ENCODE assay signal across 7 mouse cellular contexts in the genomic region with DNA sequence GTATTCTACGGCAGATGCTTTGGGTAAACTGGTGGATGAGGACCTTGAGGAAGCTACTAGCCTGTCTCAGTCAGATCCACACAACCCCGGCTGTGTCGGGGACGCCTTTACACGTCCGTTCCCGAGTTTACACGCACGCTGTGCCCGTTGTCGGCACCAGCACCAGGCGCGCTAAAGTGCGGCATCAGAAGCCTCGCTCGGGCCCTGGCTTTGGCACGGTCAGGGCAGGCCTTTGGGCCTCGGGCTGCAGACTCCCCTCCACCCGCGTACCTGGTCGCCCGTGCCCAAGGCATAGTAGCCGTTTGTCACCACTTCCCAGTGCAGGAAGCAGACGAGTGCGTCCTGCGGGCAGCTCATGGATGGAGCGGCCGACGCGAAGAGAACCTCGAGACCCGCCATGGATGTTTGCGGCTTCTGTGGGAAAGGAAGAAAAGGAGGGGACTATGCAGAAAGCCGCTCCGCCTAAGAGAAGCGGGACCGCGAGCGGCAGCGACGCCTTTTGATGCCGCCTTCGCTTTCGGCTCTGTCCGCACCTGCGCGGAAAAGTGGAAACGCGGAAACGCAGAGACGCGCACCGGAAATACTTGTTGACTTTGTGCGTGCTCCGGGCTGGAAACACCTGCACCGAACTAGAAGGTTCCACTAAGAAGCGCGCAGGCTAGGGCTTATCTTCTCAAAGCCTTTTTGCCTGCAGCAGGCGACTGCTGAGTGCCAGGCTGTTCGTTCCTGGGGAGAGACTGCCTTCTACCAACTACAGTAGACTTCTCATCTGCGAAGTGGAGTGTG. TPM values are rescaled to one million over a fixed set of nuclear protein-coding genes. Genes with fewer than 3 reads are reported as not detected.
DNase-seq lines count a peak whose midpoint lies in the region; ATAC-seq and TF ChIP-seq lines count a peak whose summit lies in the region.

No protein-coding gene starts in this region.

- intact Hi-C loops in left cerebral cortex, postnatal 4 days (cut with DNase I): loop anchor here (10.0 kb wide), 1 partner anchor 254 kb away; the partner anchor contains the start of gene Slc52a3

- H3K27me3 ChIP-seq in intestine, postnatal 0 days (replicated peaks; ENCODE audit: control insufficient read depth, insufficient read depth, low read length): no peaks in the 10 kb centered on the region
- H3K27me3 ChIP-seq in midbrain, embryonic 12.5 days: peaks cover 12% of the 10 kb centered on the region; the same call in 1 of the 2 replicates
- no peaks in the 10 kb centered on the region for H3K27me3 ChIP-seq in small intestine, adult 2 months (ENCODE audit: control insufficient read depth, insufficient read depth, low read length)

- H3K4me3 ChIP-seq in intestine, postnatal 0 days (ENCODE audit: low read depth, low read length): peak overlapping the region; percentile 80
- H3K4me3 ChIP-seq in midbrain, embryonic 12.5 days: peak overlapping the region; percentile 81
- H3K4me3 ChIP-seq in small intestine, adult 2 months (ENCODE audit: low read depth, low read length): peak overlapping the region; percentile 72

- H3K9me3 ChIP-seq in intestine, postnatal 0 days (ENCODE audit: control insufficient read depth): no peaks in the 10 kb centered on the region
- H3K9me3 ChIP-seq in midbrain, embryonic 12.5 days: no peaks in the 10 kb centered on the region

- no peaks in the 10 kb centered on the region for H3K36me3 ChIP-seq in intestine, postnatal 0 days (ENCODE audit: control insufficient read depth, insufficient read depth)
- H3K36me3 ChIP-seq in midbrain, embryonic 12.5 days: no peaks in the 10 kb centered on the region
- no peaks in the 10 kb centered on the region for H3K36me3 ChIP-seq in small intestine, adult 2 months (ENCODE audit: control insufficient read depth, insufficient read depth, low read length)

- TF ChIP-seq CTCF in intestine, postnatal 0 days (IDR thresholded peaks at IDR 0.05; ENCODE audit: low read depth): no peak
- TF ChIP-seq CTCF in small intestine, adult 2 months (IDR thresholded peaks at IDR 0.05; ENCODE audit: extremely low read depth, insufficient read length, insufficient replicate concordance, low read depth, low read length): no peak

- peak overlapping the region; percentile 36 for H3K27ac ChIP-seq in intestine, postnatal 0 days (ENCODE audit: low read depth, low read length)
- peak overlapping the region; percentile 66 for H3K27ac ChIP-seq in midbrain, embryonic 12.5 days (replicated peaks)
- H3K27ac ChIP-seq in small intestine, adult 2 months (ENCODE audit: insufficient read depth, low read depth, low read length): peak overlapping the region; percentile 7

- WGBS in intestine, postnatal 0 days: under 1% methylated on average over 61 of the region's 61 CpGs
- under 1% methylated on average over 61 of the region's 61 CpGs for WGBS in midbrain, embryonic 12.5 days
- WGBS in small intestine, adult 2 months: under 1% methylated on average over 61 of the region's 61 CpGs

- H3K4me1 ChIP-seq in intestine, postnatal 0 days (replicated peaks; ENCODE audit: control insufficient read depth, insufficient read depth, low read length): 0 out of 2 replicates have a peak, but pooled peaks cover 7% of the 10 kb centered on the region
- peaks cover 24% of the 10 kb centered on the region for H3K4me1 ChIP-seq in midbrain, embryonic 12.5 days
- H3K4me1 ChIP-seq in small intestine, adult 2 months (ENCODE audit: control insufficient read depth, insufficient read depth, insufficient read length, low read length): 0 out of 2 replicates have a peak, but pooled peaks cover 2% of the 10 kb centered on the region

- ATAC-seq in intestine, postnatal 0 days: peak; percentile 92
- ATAC-seq in midbrain, embryonic 12.5 days (ENCODE audit: low FRiP score, low read depth): peak; percentile 88

- H3K9ac ChIP-seq in intestine, postnatal 0 days (ENCODE audit: low read depth, low read length): peak overlapping the region; percentile 77
- peak overlapping the region; percentile 92 for H3K9ac ChIP-seq in midbrain, embryonic 12.5 days (replicated peaks)

- peak; percentile 82 for DNase-seq in adrenal gland, adult 8-10 months
- peak; percentile 80 for DNase-seq in embryo, embryonic 9.5 days (ENCODE audit: extremely low spot score)
- peak; percentile 58 to 86 for DNase-seq in gastrocnemius, postnatal 4 days (ENCODE audit: low spot score in 2 of 2)
- DNase-seq in left cerebral cortex, postnatal 4 days: peak; percentile 86

- peak overlapping the region; percentile 85 for H3K4me2 ChIP-seq in intestine, postnatal 0 days (replicated peaks; ENCODE audit: low read depth)
- peak overlapping the region; percentile 85 for H3K4me2 ChIP-seq in midbrain, embryonic 12.5 days (replicated peaks)

- peak; percentile 51 for TF ChIP-seq POLR2A in small intestine, adult 2 months (IDR thresholded peaks at IDR 0.05; ENCODE audit: low read depth, low read length)

RNA-seq across cellular contexts. Expression of gene Psmf1, which starts 3.1 kb away (rescaled TPM):
- total RNA-seq in adrenal gland, adult 8-10 months (2022): 10 to 100 TPM; 37.2 to 41.8 (median 39.0) TPM
- 10 to 100 TPM; 30.6 to 31.5 TPM for total RNA-seq in gastrocnemius, postnatal 4 days (2021)
- 36.0 and 36.6 TPM in 2 replicates for polyA plus RNA-seq in intestine, postnatal 0 days (2015; fragmentation: Nextera tagmentation; extraction: Ambion mirVana)
- 10 to 100 TPM; 45.1 to 47.8 TPM for total RNA-seq in left cerebral cortex, postnatal 4 days (2021)
- 48.1 and 50.4 TPM in 2 replicates for polyA plus RNA-seq in midbrain, embryonic 12.5 days (2016; fragmentation: Nextera tagmentation; extraction: Ambion mirVana)
- 19.8 and 45.1 TPM in 2 replicates for polyA plus RNA-seq in small intestine, adult 2 months (2012; rRNA removed)

RNA-seq across cellular contexts. Expression of gene Tmem74b, which starts 39.1 kb away (rescaled TPM):
- 1 to 10 TPM in 3 of 4 experiments, under 1 TPM in 1; 0.65 to 1.4 (median 1.1) TPM for total RNA-seq in adrenal gland, adult 8-10 months (2022)
- 1 to 10 TPM; 1.3 to 1.6 TPM for total RNA-seq in gastrocnemius, postnatal 4 days (2021)
- 1.3 TPM in 2 replicates for polyA plus RNA-seq in intestine, postnatal 0 days (2015; fragmentation: Nextera tagmentation; extraction: Ambion mirVana)
- 10 to 100 TPM; 29.3 to 30.3 TPM for total RNA-seq in left cerebral cortex, postnatal 4 days (2021)
- 7.8 and 8.0 TPM in 2 replicates for polyA plus RNA-seq in midbrain, embryonic 12.5 days (2016; fragmentation: Nextera tagmentation; extraction: Ambion mirVana)
- polyA plus RNA-seq in small intestine, adult 2 months (2012; rRNA removed): 0.08 and 0.32 TPM in 2 replicates

Comparison
In these comparisons a context has a peak if more than half of its experiments do, and no peak if none do; other contexts are left out.
1. Peak in every context shown above with its lines: DNase-seq, ATAC-seq, H3K4me3 ChIP-seq and H3K27ac ChIP-seq.
2. H3K27ac ChIP-seq: peak in every context shown above with its lines; median percentile 66 in midbrain, embryonic 12.5 days; 36 in intestine, postnatal 0 days; 7 in small intestine, adult 2 months.
3. RNA of gene Tmem74b, which starts 39.1 kb away (total RNA-seq): 29.3 to 30.3 TPM in left cerebral cortex, postnatal 4 days; 1.3 to 1.6 TPM in gastrocnemius, postnatal 4 days and 0.65 to 1.4 TPM in adrenal gland, adult 8-10 months; every median in the first group is over 10 times any median in the second.